In genomic region chr5:114647211-114647974, GRCm38 (mm10) we compare ENCODE assay signal across 8 mouse cellular contexts. TPM values are rescaled to one million over a fixed set of nuclear protein-coding genes. Genes with fewer than 3 reads are reported as not detected.
A peak's percentile ranks its signal among the peaks of the same experiment; 100 is the strongest.
DNase-seq lines count a peak whose midpoint lies in the region; ATAC-seq lines count a peak whose summit lies in the region.

No protein-coding gene starts in this region.

- peak overlapping the region; percentile 44 for H3K4me3 ChIP-seq in hindbrain, embryonic 10.5 days
- peak overlapping the region; percentile 31 for H3K4me3 ChIP-seq in limb, embryonic 13.5 days
- peak overlapping the region; percentile 24 for H3K4me3 ChIP-seq in midbrain, embryonic 13.5 days (replicated peaks)

- ATAC-seq in limb, embryonic 13.5 days (ENCODE audit: low FRiP score, low read depth): peak; percentile 62
- ATAC-seq in midbrain, embryonic 13.5 days: peak; percentile 65

- peak overlapping the region; percentile 73 for H3K27ac ChIP-seq in hindbrain, embryonic 10.5 days
- H3K27ac ChIP-seq in limb, embryonic 13.5 days: no peak overlapping the region; the same call in none of the 2 replicates
- no peak overlapping the region for H3K27ac ChIP-seq in midbrain, embryonic 13.5 days

- DNase-seq in thymus, postnatal 14 days: peak; percentile 38
- DNase-seq in thymus, postnatal 10 days (ENCODE audit: low spot score in 2 of 2): no peak
- peak; percentile 80 for DNase-seq in embryo, embryonic 11 days
- DNase-seq in hindbrain, embryonic 10.5 days (ENCODE audit: low spot score): peak; percentile 59
- DNase-seq in right cerebral cortex, postnatal 36 days (ENCODE audit: low spot score in 2 of 2): no peak
- no peak for DNase-seq in left cerebral cortex, postnatal 4 days

- peaks cover 45% of the 10 kb centered on the region for H3K27me3 ChIP-seq in hindbrain, embryonic 10.5 days (ENCODE audit: insufficient read depth, poor library complexity, severe bottlenecking)
- 0 out of 2 replicates have a peak, but pooled peaks cover 3% of the 10 kb centered on the region for H3K27me3 ChIP-seq in limb, embryonic 13.5 days
- peaks cover 46% of the 10 kb centered on the region for H3K27me3 ChIP-seq in midbrain, embryonic 13.5 days

- no peaks in the 10 kb centered on the region for H3K9me3 ChIP-seq in hindbrain, embryonic 10.5 days
- no peaks in the 10 kb centered on the region for H3K9me3 ChIP-seq in limb, embryonic 13.5 days
- H3K9me3 ChIP-seq in midbrain, embryonic 13.5 days: no peaks in the 10 kb centered on the region

- peak overlapping the region; percentile 61 for H3K4me2 ChIP-seq in limb, embryonic 13.5 days (replicated peaks)
- peak overlapping the region; percentile 52 for H3K4me2 ChIP-seq in midbrain, embryonic 13.5 days (replicated peaks)

- intact Hi-C loops in left cerebral cortex, postnatal 4 days (cut with DNase I): no loop called here

- H3K4me1 ChIP-seq in hindbrain, embryonic 10.5 days (replicated peaks): peaks cover 57% of the 10 kb centered on the region
- H3K4me1 ChIP-seq in limb, embryonic 13.5 days: peaks cover 45% of the 10 kb centered on the region
- peaks cover 36% of the 10 kb centered on the region for H3K4me1 ChIP-seq in midbrain, embryonic 13.5 days (replicated peaks)

- peak overlapping the region; percentile 32; the same call in 1 of the 2 replicates for H3K9ac ChIP-seq in limb, embryonic 13.5 days
- H3K9ac ChIP-seq in midbrain, embryonic 13.5 days (replicated peaks): peak overlapping the region; percentile 21; the same call in 1 of the 2 replicates

- 6% methylated on average over 27 of the region's 27 CpGs for WGBS in hindbrain, embryonic 10.5 days
- 1% methylated on average over 27 of the region's 27 CpGs for WGBS in limb, embryonic 13.5 days
- WGBS in midbrain, embryonic 13.5 days: 5% methylated on average over 27 of the region's 27 CpGs

- H3K36me3 ChIP-seq in hindbrain, embryonic 10.5 days: no peaks in the 10 kb centered on the region
- no peaks in the 10 kb centered on the region for H3K36me3 ChIP-seq in limb, embryonic 13.5 days
- no peaks in the 10 kb centered on the region for H3K36me3 ChIP-seq in midbrain, embryonic 13.5 days

RNA-seq across cellular contexts. Expression of gene Trpv4, which starts 10.8 kb away (rescaled TPM):
- 0.60 and 0.64 TPM in 2 replicates for polyA plus RNA-seq in hindbrain, embryonic 10.5 days (2016; fragmentation: Nextera tagmentation; extraction: Ambion mirVana)
- polyA plus RNA-seq in limb, embryonic 13.5 days (2015; fragmentation: Nextera tagmentation; extraction: Ambion mirVana): 8.4 and 11.8 TPM in 2 replicates
- 0.39 and 0.46 TPM in 2 replicates for polyA plus RNA-seq in midbrain, embryonic 13.5 days (2015; fragmentation: Nextera tagmentation; extraction: Ambion mirVana)
- total RNA-seq in left cerebral cortex, postnatal 4 days (2021): 1 to 10 TPM in 1 of 2 experiments, under 1 TPM in 1; 0.64 to 1.1 TPM

RNA-seq across cellular contexts. Expression of gene Gltp, which starts 43.4 kb away (rescaled TPM):
- polyA plus RNA-seq in hindbrain, embryonic 10.5 days (2016; fragmentation: Nextera tagmentation; extraction: Ambion mirVana): 80.4 and 90.3 TPM in 2 replicates
- polyA plus RNA-seq in limb, embryonic 13.5 days (2015; fragmentation: Nextera tagmentation; extraction: Ambion mirVana): 95.1 and 97.0 TPM in 2 replicates
- polyA plus RNA-seq in midbrain, embryonic 13.5 days (2015; fragmentation: Nextera tagmentation; extraction: Ambion mirVana): 41.1 and 43.2 TPM in 2 replicates
- 10 to 100 TPM; 15.3 to 16.8 TPM for total RNA-seq in left cerebral cortex, postnatal 4 days (2021)

Comparison
In these comparisons a context has a peak if more than half of its experiments do, and no peak if none do; other contexts are left out.
1. DNase-seq: peak in thymus, postnatal 14 days (single experiment), embryo, embryonic 11 days (single experiment) and hindbrain, embryonic 10.5 days (single experiment); none in thymus, postnatal 10 days (0 of 2), right cerebral cortex, postnatal 36 days (0 of 2) and left cerebral cortex, postnatal 4 days (single experiment).
2. Peak in every context shown above with its lines, with median percentiles within 50 percentile points of each other: H3K4me3 ChIP-seq.